Mouse (Mus musculus): Measurements from ENCODE around the gene Armcx2. TPM values are rescaled to one million over a fixed set of nuclear protein-coding genes. Genes with fewer than 3 reads are reported as not detected.

The Armcx2 gene
- polyA plus RNA-seq, 1 experiment from 2014 or later = 75.7 TPM

Small RNA genes lying within 50 kb of the gene (microRNA-seq; reads per million reads assigned to microRNA genes)
- gene Mir7093 = not detected

Other genes with a start within 250 kb of the Armcx2 start
- gene Btk, start 225.7 kb downstream of the Armcx2 start, polyA plus RNA-seq (2015; fragmentation: Nextera tagmentation; extraction: Ambion mirVana) = 0.28 and 0.45 TPM in 2 replicates
- gene Rpl36a, start 223.6 kb downstream of the Armcx2 start, polyA plus RNA-seq (2015; fragmentation: Nextera tagmentation; extraction: Ambion mirVana) = 220 and 235 TPM in 2 replicates
- 2.9 and 3.4 TPM in 2 replicates for gene Gla, start 208.1 kb downstream of the Armcx2 start, polyA plus RNA-seq (2015; fragmentation: Nextera tagmentation; extraction: Ambion mirVana)
- 174 and 177 TPM in 2 replicates for gene Hnrnph2, start 208.0 kb downstream of the Armcx2 start, polyA plus RNA-seq (2015; fragmentation: Nextera tagmentation; extraction: Ambion mirVana)
- gene Armcx4, start 122.7 kb downstream of the Armcx2 start, polyA plus RNA-seq (2015; fragmentation: Nextera tagmentation; extraction: Ambion mirVana) = 7.3 and 7.8 TPM in 2 replicates
- gene Armcx1, start 91.3 kb downstream of the Armcx2 start, polyA plus RNA-seq (2015; fragmentation: Nextera tagmentation; extraction: Ambion mirVana) = 71.0 and 73.6 TPM in 2 replicates
- gene Armcx6, start 57.8 kb downstream of the Armcx2 start, polyA plus RNA-seq (2015; fragmentation: Nextera tagmentation; extraction: Ambion mirVana) = 30.2 and 33.2 TPM in 2 replicates
- gene Armcx3, start 52.6 kb downstream of the Armcx2 start, polyA plus RNA-seq (2015; fragmentation: Nextera tagmentation; extraction: Ambion mirVana) = 77.1 and 80.7 TPM in 2 replicates
- gene Nxf2, start 155.5 kb upstream of the Armcx2 start, polyA plus RNA-seq (2015; fragmentation: Nextera tagmentation; extraction: Ambion mirVana) = 0.19 and 0.20 TPM in 2 replicates
- 7.0 and 7.9 TPM in 2 replicates for gene Zmat1, start 200.0 kb upstream of the Armcx2 start, polyA plus RNA-seq (2015; fragmentation: Nextera tagmentation; extraction: Ambion mirVana)

Measured in forebrain, embryonic 15.5 days (tissue).